Mouse (Mus musculus): ENCODE measurements around the gene Prdm16.

The Prdm16 gene

GRCm38 (mm10) chr4:154471447-154472101, 165.1 kb downstream of the Prdm16 start:
- DNase-seq: no peak

GRCm38 (mm10) chr4:154466305-154466704, 170.4 kb downstream of the Prdm16 start:
- DNase-seq: no peak

- DNase-seq: no peak
Measured at GRCm38 (mm10) chr4:154465123-154465522, 171.6 kb downstream of the Prdm16 start.

GRCm38 (mm10) chr4:154460021-154460420, 176.7 kb downstream of the Prdm16 start:
- no peak for DNase-seq

GRCm38 (mm10) chr4:154457756-154458155, 178.9 kb downstream of the Prdm16 start:
- DNase-seq: no peak

- no peak for DNase-seq
Measured at GRCm38 (mm10) chr4:154456265-154456822, 180.3 kb downstream of the Prdm16 start.

- DNase-seq: no peak
Measured at GRCm38 (mm10) chr4:154450441-154450840, 186.2 kb downstream of the Prdm16 start.

- no peak for DNase-seq
Measured at GRCm38 (mm10) chr4:154450036-154450435, 186.6 kb downstream of the Prdm16 start.

- no peak for DNase-seq
Measured at GRCm38 (mm10) chr4:154449343-154449742, 187.3 kb downstream of the Prdm16 start.

GRCm38 (mm10) chr4:154445721-154446120, 191.0 kb downstream of the Prdm16 start:
- DNase-seq: no peak

- no peak for DNase-seq
Measured at GRCm38 (mm10) chr4:154442645-154443304, 193.9 kb downstream of the Prdm16 start.

GRCm38 (mm10) chr4:154439455-154440052, 197.1 kb downstream of the Prdm16 start:
- DNase-seq: no peak

- no peak for DNase-seq
Measured at GRCm38 (mm10) chr4:154438610-154439009, 198.1 kb downstream of the Prdm16 start.

GRCm38 (mm10) chr4:154429770-154430169, 206.9 kb downstream of the Prdm16 start:
- DNase-seq: no peak

- DNase-seq: no peak
Measured at GRCm38 (mm10) chr4:154426901-154427300, 209.8 kb downstream of the Prdm16 start.

- no peak for DNase-seq
Measured at GRCm38 (mm10) chr4:154425284-154425683, 211.4 kb downstream of the Prdm16 start.

- no peak for DNase-seq
Measured at GRCm38 (mm10) chr4:154424681-154425080, 212.0 kb downstream of the Prdm16 start.

GRCm38 (mm10) chr4:154422431-154422913, 214.2 kb downstream of the Prdm16 start:
- no peak for DNase-seq

- DNase-seq: no peak
Measured at GRCm38 (mm10) chr4:154420749-154421148, 215.9 kb downstream of the Prdm16 start.

- DNase-seq: no peak
Measured at GRCm38 (mm10) chr4:154419766-154420165, 216.9 kb downstream of the Prdm16 start.

- no peak for DNase-seq
Measured at GRCm38 (mm10) chr4:154418993-154419392, 217.7 kb downstream of the Prdm16 start.

- DNase-seq: no peak
Measured at GRCm38 (mm10) chr4:154418327-154418744, 218.3 kb downstream of the Prdm16 start.

GRCm38 (mm10) chr4:154416728-154417127, 219.9 kb downstream of the Prdm16 start:
- no peak for DNase-seq

- DNase-seq: no peak
Measured at GRCm38 (mm10) chr4:154414885-154415284, 221.8 kb downstream of the Prdm16 start.

Data from cerebellum, adult 11-12 months (tissue).